Mouse (Mus musculus) midbrain, embryonic 10.5 days (tissue): Measurements from ENCODE around the gene Nkpd1. TPM values are rescaled to one million over a fixed set of nuclear protein-coding genes. Genes with fewer than 3 reads are reported as not detected.
"Not testable (repeated sequence)": the region's sequence is repeated elsewhere in the genome, so short reads cannot be mapped to it uniquely, and the experiment has no call there.

Source experiments
- DNase-seq: peaks from one replicate; pipeline ENCODE4 v3.0.0-alpha.2; 2017; ENCODE audit warnings: low spot score
- H3K27ac ChIP-seq: fragments of 300-500 bp; sonication (generic); replicated peaks from 2 replicates; pipeline ENCODE4 v1.5.1; 2016; ENCODE audit warnings: mild to moderate bottlenecking
- H3K27me3 ChIP-seq: fragments of 300-500 bp; sonication (generic); 2 replicates; pipeline ENCODE4 v1.6.1; 2016; ENCODE audit warnings: low read depth, mild to moderate bottlenecking; ENCODE audit not compliant: poor library complexity, severe bottlenecking
- H3K36me3 ChIP-seq: fragments of 300-500 bp; sonication (generic); 2 replicates; pipeline ENCODE4 v1.6.1; 2016; ENCODE audit warnings: mild to moderate bottlenecking, moderate library complexity
- H3K4me1 ChIP-seq: fragments of 300-500 bp; sonication (generic); 2 replicates; pipeline ENCODE4 v1.6.1; 2016
- H3K4me3 ChIP-seq: fragments of 300-500 bp; sonication (generic); 2 replicates; pipeline ENCODE4 v1.5.1; 2016; ENCODE audit warnings: mild to moderate bottlenecking, moderate library complexity
- H3K9me3 ChIP-seq: fragments of 300-500 bp; sonication (generic); replicated peaks from 2 replicates; pipeline ENCODE4 v1.6.1; 2016; ENCODE audit warnings: mild to moderate bottlenecking
- WGBS: fragments of 180-500 bp; shearing (Covaris S2); methylation state at CpG from one replicate; pipeline ENCODE4 v1.1.7; 2016; 5-methylcytosine and 5-hydroxymethylcytosine counted together
- polyA plus RNA-seq: library from polyadenylated mRNA; unstranded; fragments of >200 nt; fragmentation: Nextera tagmentation; extraction: Ambion mirVana; gene quantifications from 2 replicates; pipeline ENCODE4 v1.2.1, GENCODE M21; 2016

The Nkpd1 gene
- polyA plus RNA-seq, 1 experiment from 2014 or later, result 0.06 TPM

- peak; percentile 94 for DNase-seq
- H3K9me3 ChIP-seq, result no peaks in the 10 kb centered on the region
- H3K27me3 ChIP-seq, result no peaks in the 10 kb centered on the region
- under 1% methylated on average over 56 of the region's 56 CpGs for WGBS
- peaks cover 39% of the 10 kb centered on the region for H3K4me1 ChIP-seq
- H3K4me3 ChIP-seq, result peak within 1 kb of the TSS; percentile 87
- H3K36me3 ChIP-seq, result peaks cover 6% of the 10 kb centered on the region; the same call in 1 of the 2 replicates
- H3K27ac ChIP-seq, result peak within 1 kb of the TSS; percentile 95
These were observed 9.3 kb upstream of the Nkpd1 start, which contains the start of the genes Bloc1s3 and Trappc6a for GRCm38 (mm10) chr7:19508150-19508923. TSS of gene Bloc1s3 (minus strand) at chr7:19508367. TSS of gene Trappc6a (plus strand) at chr7:19508395.

DNA sequence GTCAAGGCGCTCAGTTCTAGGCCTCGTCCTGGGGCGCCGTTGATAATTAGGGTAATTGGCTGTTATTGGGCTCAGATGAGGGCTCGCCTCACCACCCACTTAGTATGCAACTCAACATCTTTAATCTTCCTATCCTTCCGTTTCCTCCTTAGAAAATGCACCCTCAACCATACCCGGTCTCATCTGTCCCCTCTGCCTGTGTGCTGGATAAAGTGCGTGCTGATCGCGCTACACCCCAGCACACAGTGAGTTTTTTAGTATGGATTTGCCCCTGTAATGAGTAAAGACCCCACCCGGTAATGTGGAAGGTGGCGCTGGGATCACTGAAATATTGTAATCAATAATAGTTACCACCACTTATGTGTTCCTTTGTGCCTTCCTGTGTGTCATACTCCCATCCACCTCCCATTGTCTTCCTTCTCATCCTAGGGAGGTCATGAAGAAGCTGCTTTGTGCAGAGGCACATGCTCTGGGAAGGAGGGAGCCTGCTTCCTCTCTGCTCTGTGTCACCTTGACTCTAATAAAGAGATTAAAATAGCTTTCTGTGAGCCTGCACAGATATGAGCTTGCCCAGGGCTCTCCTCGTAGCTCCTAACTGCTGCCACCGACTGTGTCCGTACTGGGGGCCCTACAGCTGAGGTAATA is 8.6 kb upstream of the Nkpd1 start:
- 14% methylated on average over 15 of the region's 15 CpGs for WGBS
- Histone ChIP-seq H3K27ac (peak overlapping the region; percentile 95), H3K36me3 (peaks cover 6% of the 10 kb centered on the region; the same call in 1 of the 2 replicates), H3K4me1 (peaks cover 42% of the 10 kb centered on the region), H3K9me3 (no peaks in the 10 kb centered on the region), H3K4me3 (peak overlapping the region; percentile 87), H3K27me3 (no peaks in the 10 kb centered on the region)
- DNase-seq, result no peak

GRCm38 (mm10) chr7:19509786-19510185 is 7.9 kb upstream of the Nkpd1 start:
- H3K27ac ChIP-seq, result peak overlapping the region; percentile 95
- peaks cover 6% of the 10 kb centered on the region; the same call in 1 of the 2 replicates for H3K36me3 ChIP-seq
- H3K9me3 ChIP-seq, result no peaks in the 10 kb centered on the region
- DNase-seq, result no peak
- 97% methylated on average over 7 of the region's 7 CpGs for WGBS
- peak overlapping the region; percentile 87 for H3K4me3 ChIP-seq
- H3K4me1 ChIP-seq, result peaks cover 38% of the 10 kb centered on the region
- 0 out of 2 replicates have a peak, but pooled peaks cover under 1% of the 10 kb centered on the region for H3K27me3 ChIP-seq

GRCm38 (mm10) chr7:19511934-19512333 is 5.7 kb upstream of the Nkpd1 start:
- not testable (repeated sequence) for H3K36me3 ChIP-seq, H3K9me3 ChIP-seq, H3K27ac ChIP-seq, DNase-seq, H3K4me3 ChIP-seq
- Histone ChIP-seq H3K27me3 (peaks cover 22% of the 10 kb centered on the region), H3K4me1 (peaks cover 30% of the 10 kb centered on the region)
- WGBS, result 91% methylated on average over 6 of the region's 7 CpGs

GRCm38 (mm10) chr7:19512353-19512752 is 5.3 kb upstream of the Nkpd1 start:
- H3K27me3 ChIP-seq, result peaks cover 26% of the 10 kb centered on the region
- peaks cover 6% of the 10 kb centered on the region; the same call in 1 of the 2 replicates for H3K36me3 ChIP-seq
- H3K27ac ChIP-seq, result no peak overlapping the region
- WGBS, result 78% methylated on average over 6 of the region's 6 CpGs
- no peak overlapping the region for H3K4me3 ChIP-seq
- no peak for DNase-seq
- H3K4me1 ChIP-seq, result peaks cover 28% of the 10 kb centered on the region
- H3K9me3 ChIP-seq, result no peaks in the 10 kb centered on the region

- H3K27me3 ChIP-seq, result peaks cover 100% of the 10 kb centered on the region
- peak overlapping the region; percentile 65 for H3K27ac ChIP-seq
- H3K36me3 ChIP-seq, result no peaks in the 10 kb centered on the region
- no peaks in the 10 kb centered on the region for H3K9me3 ChIP-seq
- WGBS, result 3% methylated on average over 23 of the region's 23 CpGs
- no peak for DNase-seq
- H3K4me3 ChIP-seq, result peak overlapping the region; percentile 49
- peaks cover 42% of the 10 kb centered on the region for H3K4me1 ChIP-seq
These were observed 2.4 kb downstream of the Nkpd1 start for GRCm38 (mm10) chr7:19520032-19520431.

- Histone ChIP-seq H3K9me3 (no peaks in the 10 kb centered on the region), H3K27me3 (peaks cover 84% of the 10 kb centered on the region), H3K36me3 (no peaks in the 10 kb centered on the region), H3K4me1 (peaks cover 33% of the 10 kb centered on the region), H3K27ac (no peak overlapping the region; the same call in 1 of the 2 replicates), H3K4me3 (peak overlapping the region; percentile 57)
- DNase-seq, result no peak
- WGBS, result 16% methylated on average over 72 of the region's 72 CpGs
These were observed 5.5 kb downstream of the Nkpd1 start for GRCm38 (mm10) chr7:19523017-19523756.

DNA sequence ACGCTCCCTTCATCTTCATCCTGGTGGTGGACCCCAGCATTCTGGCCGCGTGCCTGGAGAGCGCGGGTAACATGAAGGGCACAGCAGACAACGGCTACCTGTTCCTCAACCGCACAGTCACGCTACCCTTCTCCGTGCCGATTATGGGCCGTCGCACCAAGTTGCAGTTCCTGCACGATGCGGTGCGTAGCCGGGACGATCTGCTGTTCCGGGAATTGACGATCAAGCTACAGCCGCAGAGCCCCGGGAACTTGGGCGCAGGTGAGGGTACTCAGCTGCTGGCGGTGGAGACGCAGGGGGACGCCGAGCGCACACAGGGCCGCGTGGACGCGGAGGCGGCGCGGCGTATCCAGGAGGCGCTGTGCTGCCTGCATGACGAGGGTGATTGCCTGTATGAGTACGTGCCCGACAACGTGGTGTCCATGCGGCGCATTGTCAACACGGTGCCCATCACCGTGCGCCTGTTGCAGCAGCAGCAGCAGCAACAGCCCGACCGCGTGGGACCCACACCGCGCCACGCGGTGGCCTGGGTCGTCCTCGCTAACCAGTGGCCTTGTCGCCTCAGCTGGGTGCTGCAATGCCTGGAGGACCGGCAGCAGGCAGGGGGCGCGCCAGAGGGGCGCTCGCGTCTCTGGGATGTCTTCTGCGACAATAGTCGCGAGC is 6.2 kb downstream of the Nkpd1 start:
- Histone ChIP-seq H3K27ac (peak overlapping the region; percentile 68), H3K9me3 (no peaks in the 10 kb centered on the region), H3K27me3 (peaks cover 77% of the 10 kb centered on the region), H3K4me3 (peak overlapping the region; percentile 57), H3K4me1 (peaks cover 33% of the 10 kb centered on the region), H3K36me3 (peaks cover 6% of the 10 kb centered on the region)
- DNase-seq, result peak; percentile 78
- 2% methylated on average over 64 of the region's 64 CpGs for WGBS

GRCm38 (mm10) chr7:19524420-19525104 is 6.9 kb downstream of the Nkpd1 start:
- H3K27ac ChIP-seq, result peak overlapping the region; percentile 68
- H3K4me3 ChIP-seq, result peak overlapping the region; percentile 57
- 15% methylated on average over 24 of the region's 24 CpGs for WGBS
- peaks cover 70% of the 10 kb centered on the region for H3K27me3 ChIP-seq
- H3K36me3 ChIP-seq, result peaks cover 12% of the 10 kb centered on the region
- no peaks in the 10 kb centered on the region for H3K9me3 ChIP-seq
- peaks cover 32% of the 10 kb centered on the region for H3K4me1 ChIP-seq
- DNase-seq, result no peak

DNA sequence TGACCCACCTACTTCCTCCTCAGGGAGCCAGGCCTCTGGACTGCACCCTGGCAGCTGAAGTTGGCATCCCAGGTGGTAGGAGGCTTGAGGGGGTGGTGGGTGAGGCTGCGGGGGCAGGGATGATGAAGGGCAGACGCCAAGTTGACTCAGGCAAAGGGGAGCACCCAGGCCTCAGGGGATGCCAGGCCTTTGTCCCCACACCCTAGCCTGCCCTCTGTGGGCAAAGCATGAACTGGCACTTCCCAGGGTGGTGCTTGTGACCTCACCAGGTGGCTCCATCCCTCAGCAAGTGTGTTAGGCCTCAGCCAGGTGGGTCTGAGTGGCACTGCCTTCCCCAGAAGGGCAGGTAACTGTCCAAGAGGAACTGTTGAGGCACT is 7.5 kb downstream of the Nkpd1 start:
- Histone ChIP-seq H3K27ac (no peak overlapping the region), H3K27me3 (peaks cover 65% of the 10 kb centered on the region), H3K36me3 (peaks cover 18% of the 10 kb centered on the region), H3K9me3 (no peaks in the 10 kb centered on the region), H3K4me1 (peaks cover 26% of the 10 kb centered on the region), H3K4me3 (no peak overlapping the region; the same call in 1 of the 2 replicates)
- no peak for DNase-seq
- WGBS, result 67% methylated on average over 2 of the region's 2 CpGs

DNA sequence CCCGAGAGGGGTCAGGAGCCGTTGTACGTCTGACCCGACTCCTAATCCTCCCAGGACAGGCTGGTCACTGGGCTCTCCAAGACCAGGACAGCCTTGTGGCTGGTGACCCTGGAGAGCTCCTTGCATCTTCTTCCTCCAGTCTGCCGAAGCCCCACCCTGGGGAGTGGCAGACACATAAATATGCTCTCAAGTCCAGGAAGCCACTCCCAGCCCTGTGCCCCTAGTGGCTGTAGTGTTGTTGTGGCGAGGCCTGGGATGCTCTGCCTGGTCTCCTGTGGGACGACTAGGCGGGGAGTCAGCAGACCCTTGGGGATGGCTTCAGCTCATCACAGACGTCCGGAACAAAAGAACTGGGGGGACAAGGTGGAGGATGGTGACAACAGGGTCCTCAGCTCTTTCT is 13.4 kb downstream of the Nkpd1 start:
- WGBS, result 76% methylated on average over 10 of the region's 10 CpGs
- Histone ChIP-seq H3K27me3 (peaks cover 5% of the 10 kb centered on the region; the same call in 1 of the 2 replicates), H3K9me3 (no peaks in the 10 kb centered on the region), H3K36me3 (peaks cover 78% of the 10 kb centered on the region), H3K4me3 (no peak overlapping the region), H3K4me1 (no peaks in the 10 kb centered on the region), H3K27ac (no peak overlapping the region)
- no peak for DNase-seq
